Mouse (Mus musculus) C2C12 (cell line): Measurements from ENCODE around the gene Tmem107.

Source experiments
- CTCF ChIP-seq: IDR thresholded peaks from one replicate; pipeline ENCODE4 v1.5.1; 2011; ENCODE audit not compliant: control insufficient read depth, insufficient read depth, insufficient read length
- MAX ChIP-seq: IDR thresholded peaks from one replicate; pipeline ENCODE4 v1.6.1; 2011; ENCODE audit warnings: mild to moderate bottlenecking, control low read depth

- no peak for TF ChIP-seq CTCF
- TF ChIP-seq MAX = peak; percentile 74
Measured at GRCm38 (mm10) chr11:69070590-69071222, at the start of gene Tmem107.
